Mouse (Mus musculus) frontal cortex, adult 2 months (tissue): Measurements from ENCODE around the gene Spp1. TPM values are rescaled to one million over a fixed set of nuclear protein-coding genes. Genes with fewer than 3 reads are reported as not detected.

Experiments
- DNase-seq, 2 experiments: peaks; one replicate each; pipeline ENCODE4 v3.0.0; 2022; ENCODE audit warnings: low spot score in 1 of 2; ENCODE audit errors: extremely low spot score in 1 of 2
- polyA plus RNA-seq: library from polyadenylated mRNA; depleted of rRNA; stranded (reverse); fragments of >200 nt; gene quantifications from 2 replicates; pipeline ENCODE4 v1.2.3, GENCODE M21; 2012; rRNA removed

The Spp1 gene
- polyA plus RNA-seq, 1 experiment, result 46.2 TPM

DNA sequence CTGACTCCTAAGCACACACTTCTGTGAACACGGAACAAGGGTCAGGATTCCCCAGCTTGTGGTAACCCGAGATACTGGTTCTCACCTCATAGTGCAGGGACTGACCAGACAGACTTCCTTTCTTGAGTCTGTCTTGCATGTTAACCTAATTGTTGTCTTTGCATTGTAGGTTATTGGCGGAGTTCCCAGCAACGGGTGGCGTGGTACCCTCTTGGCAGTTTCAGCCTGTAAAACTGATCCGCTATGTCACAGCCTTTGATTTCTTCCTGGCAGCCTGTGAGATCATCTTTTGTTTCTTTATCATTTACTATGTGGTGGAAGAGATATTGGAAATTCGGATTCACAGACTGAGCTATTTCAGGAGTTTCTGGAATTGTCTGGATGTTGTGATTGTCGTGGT, 47.9 kb downstream of the Spp1 start:
- no peak for DNase-seq

Other genes with a start within 250 kb of the Spp1 start
- 4.1 and 4.3 TPM in 2 replicates for gene Dmp1, start 232.5 kb upstream of the Spp1 start, polyA plus RNA-seq
- 0.12 and 0.40 TPM in 2 replicates for gene Ibsp, start 135.9 kb upstream of the Spp1 start, polyA plus RNA-seq
- 0.06 TPM in 1 of 2 replicates, not detected in the other for gene Mepe, start 109.8 kb upstream of the Spp1 start, polyA plus RNA-seq
- 35.3 and 39.6 TPM in 2 replicates for gene Pkd2, start 24.3 kb downstream of the Spp1 start, polyA plus RNA-seq
- gene BC005561, start 73.2 kb downstream of the Spp1 start, polyA plus RNA-seq, result 3.1 and 3.3 TPM in 2 replicates